Mouse (Mus musculus) MEL (cell line): ENCODE measurements around the gene Ifna2. TPM values are rescaled to one million over a fixed set of nuclear protein-coding genes. Genes with fewer than 3 reads are reported as not detected.

ENCODE experiments used
- DNase-seq: peaks from one replicate; pipeline ENCODE4 v3.0.0; 2011; ENCODE audit warnings: low read depth, low spot score
- H3K27ac ChIP-seq: 2 replicates; pipeline ENCODE4 v1.5.1; 2012; ENCODE audit warnings: low read depth, mild to moderate bottlenecking, control low read depth, low read length, moderate library complexity; ENCODE audit not compliant: control insufficient read depth
- H3K27me3 ChIP-seq, 2 experiments: fragments of 150-350 bp in 1 of 2; sonication (generic) in 1 of 2; 2 replicates each; pipeline ENCODE4 v1.6.1; 2012; ENCODE audit warnings: low read length in 2 of 2, mild to moderate bottlenecking in 2 of 2, improper control_type of control experiment in 1 of 2, moderate library complexity in 1 of 2; ENCODE audit not compliant: insufficient read depth in 2 of 2, control insufficient read depth in 1 of 2
- H3K36me3 ChIP-seq, 2 experiments: 2 replicates each; pipeline ENCODE4 v1.6.1; 2012 to 2014; ENCODE audit warnings: low read length in 2 of 2, improper control_type of control experiment in 1 of 2, inconsistent platforms in 1 of 2, mild to moderate bottlenecking in 1 of 2; ENCODE audit not compliant: insufficient read depth in 2 of 2, control insufficient read depth in 1 of 2
- H3K4me1 ChIP-seq, 2 experiments: fragments of 150-350 bp in 1 of 2; sonication (generic) in 1 of 2; 2 replicates each; pipeline ENCODE4 v1.6.1; 2012; ENCODE audit warnings: low read length in 2 of 2, improper control_type of control experiment in 1 of 2, mild to moderate bottlenecking in 1 of 2; ENCODE audit not compliant: insufficient read depth in 2 of 2, control insufficient read depth in 1 of 2
- H3K4me3 ChIP-seq, 2 experiments: fragments of 150-350 bp in 1 of 2; sonication (generic) in 1 of 2; 2 replicates each; pipeline ENCODE4 v1.5.1; 2012; ENCODE audit warnings: low read depth in 2 of 2, low read length in 2 of 2, mild to moderate bottlenecking in 2 of 2, moderate library complexity in 2 of 2, control low read depth in 1 of 2, improper control_type of control experiment in 1 of 2; ENCODE audit not compliant: control insufficient read depth in 1 of 2, insufficient read depth in 1 of 2
- H3K79me2 ChIP-seq: 2 replicates; pipeline ENCODE4 v1.6.1; 2012; ENCODE audit warnings: mild to moderate bottlenecking, low read length, moderate library complexity; ENCODE audit not compliant: control insufficient read depth, poor library complexity, insufficient read depth
- H3K9ac ChIP-seq: 2 replicates; pipeline ENCODE4 v1.6.1; 2012; ENCODE audit warnings: low read depth, mild to moderate bottlenecking, control low read depth, low read length, moderate library complexity; ENCODE audit not compliant: control insufficient read depth, poor library complexity, severe bottlenecking
- H3K9me3 ChIP-seq: fragments of 150-350 bp; sonication (generic); replicated peaks from 2 replicates; pipeline ENCODE4 v1.6.1; 2012; ENCODE audit warnings: mild to moderate bottlenecking, low read length, improper control_type of control experiment, moderate library complexity; ENCODE audit not compliant: insufficient read depth
- CHD2 ChIP-seq: IDR thresholded peaks from 2 replicates; pipeline ENCODE4 v1.6.1; 2011; ENCODE audit warnings: low read length, improper control_type of control experiment
- CTCF ChIP-seq, 3 experiments: IDR thresholded peaks in 2 of 3; conservative IDR thresholded peaks in 1 of 3; 2 replicates each; pipeline ENCODE4 v1.5.1; 2011 to 2012; ENCODE audit warnings: low read length in 3 of 3, low read depth in 2 of 3, mild to moderate bottlenecking in 2 of 3, improper control_type of control experiment in 1 of 3, inconsistent platforms in 1 of 3, mixed read lengths in 1 of 3, moderate library complexity in 1 of 3; ENCODE audit not compliant: control insufficient read depth in 1 of 3, insufficient read depth in 1 of 3, poor library complexity in 1 of 3, severe bottlenecking in 1 of 3
- ELF1 ChIP-seq: IDR thresholded peaks from 2 replicates; pipeline ENCODE4 v1.6.1; 2014; ENCODE audit warnings: low read depth, mild to moderate bottlenecking, inconsistent platforms, low read length, improper control_type of control experiment, moderate library complexity
- HCFC1 ChIP-seq: IDR thresholded peaks from 2 replicates; pipeline ENCODE4 v1.6.1; 2012; ENCODE audit warnings: low read depth, mild to moderate bottlenecking, inconsistent platforms, low read length, improper control_type of control experiment, moderate library complexity
- JUND ChIP-seq: IDR thresholded peaks from 2 replicates; pipeline ENCODE4 v1.6.1; 2011; ENCODE audit warnings: low read depth, mild to moderate bottlenecking, improper control_type of control experiment, low read length
- MAFK ChIP-seq: IDR thresholded peaks from 2 replicates; pipeline ENCODE4 v1.6.1; 2011; ENCODE audit warnings: low read depth, mild to moderate bottlenecking, low read length, improper control_type of control experiment, borderline replicate concordance
- MAZ ChIP-seq: IDR thresholded peaks from 2 replicates; pipeline ENCODE4 v1.6.1; 2012; ENCODE audit warnings: low read depth, mild to moderate bottlenecking, inconsistent platforms, low read length, improper control_type of control experiment
- MEF2A ChIP-seq: IDR thresholded peaks from 2 replicates; pipeline ENCODE4 v1.6.1; 2014; ENCODE audit warnings: low read depth, mild to moderate bottlenecking, inconsistent platforms, low read length, improper control_type of control experiment; ENCODE audit not compliant: poor library complexity, insufficient replicate concordance, severe bottlenecking; ENCODE audit errors: extremely low read depth
- MXI1 ChIP-seq: IDR thresholded peaks from 2 replicates; pipeline ENCODE4 v1.6.1; 2011; ENCODE audit warnings: mild to moderate bottlenecking, low read depth, low read length, improper control_type of control experiment
- MYB ChIP-seq: IDR thresholded peaks from 2 replicates; pipeline ENCODE4 v1.6.1; 2011; ENCODE audit warnings: mild to moderate bottlenecking, low read depth, low read length, improper control_type of control experiment
- MYC ChIP-seq: IDR thresholded peaks from 2 replicates; pipeline ENCODE4 v1.6.1; 2011; ENCODE audit warnings: low read depth, mild to moderate bottlenecking, low read length, improper control_type of control experiment, moderate library complexity
- NELFE ChIP-seq: IDR thresholded peaks from 2 replicates; pipeline ENCODE4 v1.6.1; 2011; ENCODE audit warnings: low read depth, low read length, improper control_type of control experiment
- NRF1 ChIP-seq: IDR thresholded peaks from 2 replicates; pipeline ENCODE4 v1.6.1; 2014; ENCODE audit warnings: low read depth, mild to moderate bottlenecking, inconsistent platforms, low read length, improper control_type of control experiment, moderate library complexity; ENCODE audit not compliant: poor library complexity, insufficient read depth, severe bottlenecking
- POLR2AphosphoS2 ChIP-seq: IDR thresholded peaks from 2 replicates; pipeline ENCODE4 v1.6.1; 2011; ENCODE audit warnings: low read length, improper control_type of control experiment
- RAD21 ChIP-seq: IDR thresholded peaks from 2 replicates; pipeline ENCODE4 v1.6.1; 2011; ENCODE audit warnings: mild to moderate bottlenecking, low read depth, low read length, improper control_type of control experiment
- SIN3A ChIP-seq: IDR thresholded peaks from 2 replicates; pipeline ENCODE4 v1.6.1; 2012; ENCODE audit warnings: low read length, improper control_type of control experiment, inconsistent platforms
- SMC3 ChIP-seq: IDR thresholded peaks from 2 replicates; pipeline ENCODE4 v1.6.1; 2011; ENCODE audit warnings: low read depth, low read length, improper control_type of control experiment
- TBP ChIP-seq: IDR thresholded peaks from 2 replicates; pipeline ENCODE4 v1.8.0; 2011; ENCODE audit warnings: low read depth, low read length, improper control_type of control experiment
- TCF12 ChIP-seq: IDR thresholded peaks from 2 replicates; pipeline ENCODE4 v1.6.1; 2014; ENCODE audit warnings: low read depth, mild to moderate bottlenecking, inconsistent platforms, low read length, improper control_type of control experiment, moderate library complexity
- UBTF ChIP-seq: IDR thresholded peaks from 2 replicates; pipeline ENCODE4 v1.6.1; 2012; ENCODE audit warnings: low read depth, mild to moderate bottlenecking, inconsistent platforms, low read length, improper control_type of control experiment, moderate library complexity, borderline replicate concordance; ENCODE audit not compliant: insufficient read depth
- ZC3H11A ChIP-seq: IDR thresholded peaks from 2 replicates; pipeline ENCODE4 v1.6.1; 2012; ENCODE audit warnings: low read depth, mild to moderate bottlenecking, inconsistent platforms, low read length, improper control_type of control experiment
- ZKSCAN1 ChIP-seq: IDR thresholded peaks from 2 replicates; pipeline ENCODE4 v1.6.1; 2012; ENCODE audit warnings: low read depth, mild to moderate bottlenecking, inconsistent platforms, low read length, improper control_type of control experiment, moderate library complexity
- ZMIZ1 ChIP-seq: IDR thresholded peaks from 2 replicates; pipeline ENCODE4 v1.6.1; 2012; ENCODE audit warnings: low read depth, mild to moderate bottlenecking, inconsistent platforms, low read length, improper control_type of control experiment, moderate library complexity
- polyA plus RNA-seq, 2 experiments: library from polyadenylated mRNA; stranded (reverse) in 1 of 2; unstranded in 1 of 2; fragments of >175 nt in 1 of 2; fragments of >200 nt in 1 of 2; gene quantifications; 2 replicates each; pipeline versions ENCODE4 v1.2.1 to v1.2.4; 2012; ENCODE audit warnings: low replicate concordance in 2 of 2, low read depth in 1 of 2; ENCODE audit not compliant: insufficient read length in 2 of 2, insufficient read depth in 1 of 2, missing spikeins in 1 of 2
- total RNA-seq: library from RNA; depleted of rRNA; stranded (reverse); fragments of 300-350 nt; gene quantifications from 2 replicates; pipeline ENCODE4 v1.2.3, GENCODE M21; 2012

Ifna2 gene
- total and polyA plus RNA-seq, 3 experiments = not detected

GRCm38 (mm10) chr4:88696237-88696884 lies 12.6 kb upstream of the Ifna2 start:
- peaks cover 0 to 4% of the 10 kb centered on the region in 2 experiments; a peak in 2 of 4 replicates for H3K27me3 ChIP-seq
- DNase-seq = peak; percentile 72
- H3K9ac ChIP-seq = no peak overlapping the region
- no peaks in the 10 kb centered on the region for H3K9me3 ChIP-seq
- no peaks in the 10 kb centered on the region for H3K4me1 ChIP-seq
- no peaks in the 10 kb centered on the region for H3K36me3 ChIP-seq
- no peak overlapping the region for H3K27ac ChIP-seq
- no peak overlapping the region for H3K4me3 ChIP-seq
- H3K79me2 ChIP-seq = no peaks in the 10 kb centered on the region
- TF ChIP-seq POLR2AphosphoS2 (no peak), SMC3 (peak; percentile 84), RAD21 (peak; percentile 95), ZC3H11A (peak; percentile 86), UBTF (no peak), SIN3A (0 out of 2 replicates have a peak, but pooled peaks have one; percentile 21), JUND (no peak), CTCF (IDR thresholded peaks at IDR 0.05 in 2 of 3, conservative IDR thresholded peaks at IDR 0.05 in 1 of 3; ENCODE audit: control insufficient read depth in 1 of 3, insufficient read depth in 1 of 3, low read depth in 2 of 3, low read length in 3 of 3, poor library complexity in 1 of 3, severe bottlenecking in 1 of 3) (peak; percentile 95 to 98 (median 97)), MXI1 (no peak), ZKSCAN1 (no peak)

GRCm38 (mm10) chr4:88693392-88693791 lies 9.7 kb upstream of the Ifna2 start:
- no peak overlapping the region for H3K27ac ChIP-seq
- peaks cover 0 to 4% of the 10 kb centered on the region in 2 experiments; a peak in 2 of 4 replicates for H3K27me3 ChIP-seq
- no peaks in the 10 kb centered on the region for H3K9me3 ChIP-seq
- H3K79me2 ChIP-seq = no peaks in the 10 kb centered on the region
- H3K4me3 ChIP-seq = no peak overlapping the region
- DNase-seq = no peak
- no peaks in the 10 kb centered on the region for H3K36me3 ChIP-seq
- H3K9ac ChIP-seq = no peak overlapping the region
- TF ChIP-seq ZKSCAN1 (no peak), MEF2A (no peak), NELFE (no peak), MAFK (no peak), HCFC1 (no peak), ELF1 (no peak), MYB (no peak), MYC (no peak), TCF12 (no peak), CHD2 (no peak), CTCF (IDR thresholded peaks at IDR 0.05 in 2 of 3, conservative IDR thresholded peaks at IDR 0.05 in 1 of 3; ENCODE audit: control insufficient read depth in 1 of 3, insufficient read depth in 1 of 3, low read depth in 2 of 3, low read length in 3 of 3, poor library complexity in 1 of 3, severe bottlenecking in 1 of 3) (no peak), TBP (no peak), MAZ (no peak), ZMIZ1 (no peak), NRF1 (no peak)
- H3K4me1 ChIP-seq = no peaks in the 10 kb centered on the region
